Mouse (Mus musculus) megakaryocyte, embryonic 14.5 days (primary cell): ENCODE data around the gene Igsf1.

Source experiments
- FLI1 ChIP-seq: IDR thresholded peaks from 2 replicates; pipeline ENCODE4 v1.6.1; 2012; ENCODE audit warnings: low read length, inconsistent platforms, mixed read lengths
- GATA1 ChIP-seq: IDR thresholded peaks from 3 replicates; pipeline ENCODE4 v1.6.1; 2012; ENCODE audit warnings: mixed read lengths, low read length, inconsistent platforms, borderline replicate concordance

GRCm38 (mm10) chrX:49745192-49745591 lies 52.4 kb downstream of the Igsf1 start:
- TF ChIP-seq GATA1 = no peak
- TF ChIP-seq FLI1 = no peak
